Mouse (Mus musculus) C2C12 (cell line): ENCODE data around the gene Adck1. TPM values are rescaled to one million over a fixed set of nuclear protein-coding genes. Genes with fewer than 3 reads are reported as not detected.

ENCODE experiments used
- H3K27me3 ChIP-seq: one replicate; pipeline ENCODE4 v1.6.1; 2011; ENCODE audit not compliant: control insufficient read depth, insufficient read depth, insufficient read length
- H3K36me3 ChIP-seq: one replicate; pipeline ENCODE4 v1.6.1; 2011; ENCODE audit not compliant: control insufficient read depth, insufficient read depth
- H3K4me3 ChIP-seq: one replicate; pipeline ENCODE4 v1.5.1; 2011; ENCODE audit warnings: mild to moderate bottlenecking, control low read depth; ENCODE audit not compliant: poor library complexity, insufficient read depth, severe bottlenecking
- H3K79me2 ChIP-seq: one replicate; pipeline ENCODE4 v1.6.1; 2011; ENCODE audit not compliant: control insufficient read depth, insufficient read depth
- H3K79me3 ChIP-seq: one replicate; pipeline ENCODE4 v1.6.1; 2011; ENCODE audit warnings: low read depth, control low read depth
- H3ac ChIP-seq: one replicate; pipeline ENCODE3; 2011; ENCODE audit warnings: low read depth; ENCODE audit not compliant: control insufficient read depth, insufficient read length
- CEBPB ChIP-seq: IDR thresholded peaks from one replicate; pipeline ENCODE4 v1.6.1; 2011; ENCODE audit warnings: low read depth, mild to moderate bottlenecking, control low read depth, moderate library complexity
- CTCF ChIP-seq: IDR thresholded peaks from one replicate; pipeline ENCODE4 v1.5.1; 2011; ENCODE audit not compliant: control insufficient read depth, insufficient read depth, insufficient read length
- FOSL1 ChIP-seq: IDR thresholded peaks from one replicate; pipeline ENCODE4 v1.8.0; 2011; ENCODE audit warnings: mild to moderate bottlenecking, low read length; ENCODE audit not compliant: poor library complexity, insufficient read depth, severe bottlenecking
- MAX ChIP-seq: IDR thresholded peaks from one replicate; pipeline ENCODE4 v1.6.1; 2011; ENCODE audit warnings: mild to moderate bottlenecking, control low read depth
- MYOD1 ChIP-seq: IDR thresholded peaks from one replicate; pipeline ENCODE4 v1.6.1; 2011; ENCODE audit warnings: low read depth; ENCODE audit not compliant: control insufficient read depth, insufficient read length
- MYOG ChIP-seq: IDR thresholded peaks from one replicate; pipeline ENCODE4 v1.6.1; 2011; ENCODE audit not compliant: control insufficient read depth, insufficient read length; ENCODE audit errors: extremely low read depth
- USF1 ChIP-seq: IDR thresholded peaks from one replicate; pipeline ENCODE4 v1.6.1; 2011; ENCODE audit warnings: low read depth, mild to moderate bottlenecking, control low read depth, moderate library complexity
- polyA plus RNA-seq: library from polyadenylated mRNA; unstranded; fragments of >200 nt; fragmentation: generic; extraction: Trizol; gene quantifications from one replicate; pipeline ENCODE4 v1.2.1, GENCODE M21; 2012; ENCODE audit warnings: missing spikeins

The Adck1 gene
- polyA plus RNA-seq, 1 experiment, result 24.1 TPM

- H3K27me3 ChIP-seq, result no peaks in the 10 kb centered on the region
- no peak overlapping the region for H3ac ChIP-seq
- no peak overlapping the region for H3K4me3 ChIP-seq
- TF ChIP-seq MYOG, result no peak
- TF ChIP-seq CEBPB, result no peak
- no peaks in the 10 kb centered on the region for H3K79me3 ChIP-seq
- H3K36me3 ChIP-seq, result no peaks in the 10 kb centered on the region
- no peaks in the 10 kb centered on the region for H3K79me2 ChIP-seq
Measured at GRCm38 (mm10) chr12:88378256-88378655, 17.9 kb downstream of the Adck1 start.

- no peak overlapping the region for H3K4me3 ChIP-seq
Measured at GRCm38 (mm10) chr12:88388832-88389231, 28.5 kb downstream of the Adck1 start.

GRCm38 (mm10) chr12:88398658-88399057 is 38.3 kb downstream of the Adck1 start:
- Histone ChIP-seq H3K4me3 (no peak overlapping the region), H3K79me3 (no peaks in the 10 kb centered on the region), H3K27me3 (no peaks in the 10 kb centered on the region), H3K36me3 (peaks cover 3% of the 10 kb centered on the region), H3K79me2 (no peaks in the 10 kb centered on the region), H3ac (no peak overlapping the region)
- TF ChIP-seq CEBPB, result no peak
- no peak for TF ChIP-seq USF1
- TF ChIP-seq MYOD1, result no peak
- no peak for TF ChIP-seq FOSL1
- no peak for TF ChIP-seq MAX
- no peak for TF ChIP-seq CTCF
- TF ChIP-seq MYOG, result no peak

More at GRCm38 (mm10) chr12:88388832-88389231, 28.5 kb downstream of the Adck1 start:
- TF ChIP-seq MYOG, result no peak
- no peak for TF ChIP-seq FOSL1
- TF ChIP-seq MYOD1, result no peak
- no peak for TF ChIP-seq USF1
- no peak for TF ChIP-seq CTCF
- TF ChIP-seq MAX, result no peak
- no peak for TF ChIP-seq CEBPB
- no peak overlapping the region for H3ac ChIP-seq
- H3K36me3 ChIP-seq, result peaks cover 2% of the 10 kb centered on the region
- H3K27me3 ChIP-seq, result no peaks in the 10 kb centered on the region
- no peaks in the 10 kb centered on the region for H3K79me3 ChIP-seq
- H3K79me2 ChIP-seq, result no peaks in the 10 kb centered on the region

- Histone ChIP-seq H3K79me2 (no peaks in the 10 kb centered on the region), H3K79me3 (no peaks in the 10 kb centered on the region), H3ac (no peak overlapping the region), H3K27me3 (no peaks in the 10 kb centered on the region), H3K4me3 (no peak overlapping the region), H3K36me3 (peaks cover 7% of the 10 kb centered on the region)
- TF ChIP-seq CEBPB (no peak), CTCF (no peak), MYOG (no peak), MAX (no peak), FOSL1 (no peak), MYOD1 (no peak), USF1 (no peak)
Measured at GRCm38 (mm10) chr12:88403541-88403940, 43.2 kb downstream of the Adck1 start.

- Histone ChIP-seq H3K4me3 (no peak overlapping the region), H3ac (no peak overlapping the region), H3K27me3 (no peaks in the 10 kb centered on the region), H3K36me3 (peaks cover 7% of the 10 kb centered on the region), H3K79me2 (no peaks in the 10 kb centered on the region), H3K79me3 (no peaks in the 10 kb centered on the region)
- TF ChIP-seq MAX (no peak), USF1 (no peak), CEBPB (no peak), MYOG (no peak), MYOD1 (no peak), CTCF (peak; percentile 25), FOSL1 (no peak)
Measured at GRCm38 (mm10) chr12:88405113-88405512, 44.8 kb downstream of the Adck1 start.

GRCm38 (mm10) chr12:88407996-88408322 is 47.6 kb downstream of the Adck1 start:
- H3K36me3 ChIP-seq, result peaks cover 4% of the 10 kb centered on the region
- TF ChIP-seq MAX, result no peak
- TF ChIP-seq CEBPB, result no peak
- TF ChIP-seq MYOD1, result no peak
- TF ChIP-seq MYOG, result no peak
- TF ChIP-seq USF1, result no peak
- TF ChIP-seq FOSL1, result no peak
- TF ChIP-seq CTCF, result no peak
- H3K79me3 ChIP-seq, result no peaks in the 10 kb centered on the region
- no peaks in the 10 kb centered on the region for H3K27me3 ChIP-seq
- no peaks in the 10 kb centered on the region for H3K79me2 ChIP-seq
- no peak overlapping the region for H3ac ChIP-seq
- no peak overlapping the region for H3K4me3 ChIP-seq
